Mouse (Mus musculus) heart, postnatal 4 days (tissue): ENCODE results near the gene Etnppl. TPM values are rescaled to one million over a fixed set of nuclear protein-coding genes. Genes with fewer than 3 reads are reported as not detected.

Experiments
- DNase-seq: peaks from one replicate; pipeline ENCODE4 v3.0.0; 2021
- total RNA-seq, 2 experiments: library from RNA; stranded (reverse); gene quantifications; 2 replicates each; pipeline ENCODE4 v1.2.3; 2021

Etnppl gene
- under 1 TPM in 1 of 2 experiments, not detected in 1; 0.29 TPM for total RNA-seq

- DNase-seq: no peak
These were observed at the start of gene Etnppl for GRCm38 (mm10) chr3:130617439-130617898. Etnppl (plus strand) TSS chr3:130617448.

- DNase-seq: no peak
These were observed 48.7 kb upstream of the Etnppl start for GRCm38 (mm10) chr3:130568331-130569095.

GRCm38 (mm10) chr3:130573243-130573642 lies 44.0 kb upstream of the Etnppl start:
- DNase-seq: no peak

- DNase-seq: peak; percentile 60
These were observed 42.6 kb upstream of the Etnppl start for GRCm38 (mm10) chr3:130574652-130575051.

- DNase-seq: peak; percentile 29
These were observed 40.6 kb upstream of the Etnppl start for GRCm38 (mm10) chr3:130576683-130577082.

GRCm38 (mm10) chr3:130579501-130579900 lies 37.7 kb upstream of the Etnppl start:
- DNase-seq: peak; percentile 38

- no peak for DNase-seq
These were observed 35.7 kb upstream of the Etnppl start for GRCm38 (mm10) chr3:130581577-130581976.

GRCm38 (mm10) chr3:130582903-130583664 lies 34.2 kb upstream of the Etnppl start:
- no peak for DNase-seq

GRCm38 (mm10) chr3:130584007-130584406 lies 33.2 kb upstream of the Etnppl start:
- DNase-seq: no peak

GRCm38 (mm10) chr3:130595050-130595449 lies 22.2 kb upstream of the Etnppl start:
- DNase-seq: no peak

- no peak for DNase-seq
These were observed 15.8 kb upstream of the Etnppl start for GRCm38 (mm10) chr3:130601491-130601890.

- no peak for DNase-seq
These were observed 9.3 kb upstream of the Etnppl start for GRCm38 (mm10) chr3:130607924-130608323.

- no peak for DNase-seq
These were observed 2.8 kb upstream of the Etnppl start for GRCm38 (mm10) chr3:130614444-130614843.

- DNase-seq: no peak
These were observed 1.6 kb upstream of the Etnppl start for GRCm38 (mm10) chr3:130615625-130616024.

- no peak for DNase-seq
These were observed 3.4 kb downstream of the Etnppl start for GRCm38 (mm10) chr3:130620517-130621146.

- no peak for DNase-seq
These were observed 11.1 kb downstream of the Etnppl start for GRCm38 (mm10) chr3:130628358-130628757.

- DNase-seq: no peak
These were observed 16.6 kb downstream of the Etnppl start for GRCm38 (mm10) chr3:130633859-130634258.

- DNase-seq: no peak
These were observed 29.0 kb downstream of the Etnppl start for GRCm38 (mm10) chr3:130646110-130646810.

GRCm38 (mm10) chr3:130649569-130649968 lies 32.3 kb downstream of the Etnppl start:
- DNase-seq: no peak

GRCm38 (mm10) chr3:130660619-130661018 lies 43.4 kb downstream of the Etnppl start:
- DNase-seq: no peak

- no peak for DNase-seq
These were observed 45.2 kb downstream of the Etnppl start for GRCm38 (mm10) chr3:130662496-130662895.

- DNase-seq: no peak
These were observed 54.0 kb downstream of the Etnppl start for GRCm38 (mm10) chr3:130671291-130671690.
